Mouse (Mus musculus) embryonic facial prominence, embryonic 11.5 days (tissue): Measurements from ENCODE around the gene Lgi4. TPM values are rescaled to one million over a fixed set of nuclear protein-coding genes. Genes with fewer than 3 reads are reported as not detected.

Experiments
- ATAC-seq: fragments of 200-750 bp; cut with Nextera tagmentation; replicated peaks from 2 replicates; pipeline ENCODE4 v1.8.0; 2017; ENCODE audit warnings: low read depth; ENCODE audit not compliant: insufficient number of reproducible peaks, low FRiP score, low TSS enrichment
- DNase-seq: peaks from one replicate; pipeline ENCODE4 v3.0.0-alpha.2; 2015; ENCODE audit warnings: low spot score
- H3K27ac ChIP-seq: fragments of 300-500 bp; sonication (generic); replicated peaks from 2 replicates; pipeline ENCODE4 v1.5.1; 2014; ENCODE audit warnings: mild to moderate bottlenecking, low read depth, low read length, control low read depth
- H3K27me3 ChIP-seq: fragments of 300-500 bp; sonication (generic); 2 replicates; pipeline ENCODE4 v1.6.1; 2014; ENCODE audit warnings: mild to moderate bottlenecking, low read length, moderate library complexity, mixed read lengths; ENCODE audit not compliant: control insufficient read depth, insufficient read depth
- H3K36me3 ChIP-seq: fragments of 300-500 bp; sonication (generic); replicated peaks from 2 replicates; pipeline ENCODE4 v1.6.1; 2014; ENCODE audit warnings: low read depth, mild to moderate bottlenecking, low read length, moderate library complexity, mixed read lengths; ENCODE audit not compliant: control insufficient read depth, insufficient read depth
- H3K4me1 ChIP-seq: fragments of 300-500 bp; sonication (generic); 2 replicates; pipeline ENCODE4 v1.6.1; 2014; ENCODE audit warnings: low read length, mixed read lengths; ENCODE audit not compliant: control insufficient read depth, insufficient read depth
- H3K4me2 ChIP-seq: fragments of 300-500 bp; sonication (generic); 2 replicates; pipeline ENCODE4 v1.6.1; 2014; ENCODE audit warnings: low read depth, mild to moderate bottlenecking, control low read depth, low read length, moderate library complexity
- H3K4me3 ChIP-seq: fragments of 300-500 bp; sonication (generic); 2 replicates; pipeline ENCODE4 v1.5.1; 2014; ENCODE audit warnings: low read depth, low read length, control low read depth
- H3K9ac ChIP-seq: fragments of 300-500 bp; sonication (generic); replicated peaks from 2 replicates; pipeline ENCODE4 v1.6.1; 2014; ENCODE audit warnings: mild to moderate bottlenecking, control low read depth, low read length
- H3K9me3 ChIP-seq: fragments of 300-500 bp; sonication (generic); replicated peaks from 2 replicates; pipeline ENCODE4 v1.6.1; 2016; ENCODE audit warnings: mild to moderate bottlenecking, low read length, inconsistent platforms, mixed read lengths; ENCODE audit not compliant: control insufficient read depth
- WGBS: fragments of 180-500 bp; shearing (Covaris S2); extraction: QIAGEN DNeasy Blood & Tissue Kit; methylation state at CpG from one replicate; pipeline ENCODE4 v1.1.7; 2014; 5-methylcytosine and 5-hydroxymethylcytosine counted together
- polyA plus RNA-seq: library from polyadenylated mRNA; unstranded; fragments of >200 nt; fragmentation: Nextera tagmentation; extraction: Ambion mirVana; gene quantifications from 2 replicates; pipeline ENCODE4 v1.2.1, GENCODE M21; 2014

Gene Lgi4
- polyA plus RNA-seq, 1 experiment from 2014 or later, result 1.2 TPM

- 65% methylated on average over 3 of the region's 3 CpGs for WGBS
- DNase-seq (no peak), ATAC-seq (no peak)
- no peaks in the 10 kb centered on the region for H3K27me3 ChIP-seq
- H3K4me1 ChIP-seq, result no peaks in the 10 kb centered on the region
- H3K4me3 ChIP-seq, result no peak overlapping the region
- no peak overlapping the region for H3K9ac ChIP-seq
- no peak overlapping the region for H3K27ac ChIP-seq
- H3K4me2 ChIP-seq, result no peak overlapping the region
- no peaks in the 10 kb centered on the region for H3K36me3 ChIP-seq
- H3K9me3 ChIP-seq, result no peaks in the 10 kb centered on the region
Measured at GRCm38 (mm10) chr7:31106166-31106565, 47.0 kb downstream of the Lgi4 start.

- no peak overlapping the region for H3K27ac ChIP-seq
- H3K27me3 ChIP-seq, result no peaks in the 10 kb centered on the region
- no peaks in the 10 kb centered on the region for H3K36me3 ChIP-seq
- H3K9ac ChIP-seq, result no peak overlapping the region
- 89% methylated on average over 11 of the region's 11 CpGs for WGBS
- DNase-seq (no peak), ATAC-seq (no peak)
- no peak overlapping the region for H3K4me2 ChIP-seq
- no peaks in the 10 kb centered on the region for H3K4me1 ChIP-seq
- no peaks in the 10 kb centered on the region for H3K9me3 ChIP-seq
- no peak overlapping the region for H3K4me3 ChIP-seq
Measured at GRCm38 (mm10) chr7:31107781-31108180, 48.6 kb downstream of the Lgi4 start.

- Histone ChIP-seq H3K9me3 (no peaks in the 10 kb centered on the region), H3K27ac (no peak overlapping the region), H3K4me3 (no peak overlapping the region), H3K4me2 (no peak overlapping the region), H3K27me3 (no peaks in the 10 kb centered on the region), H3K4me1 (no peaks in the 10 kb centered on the region), H3K36me3 (no peaks in the 10 kb centered on the region), H3K9ac (no peak overlapping the region)
- DNase-seq (no peak), ATAC-seq (no peak)
- 53% methylated on average over 7 of the region's 7 CpGs for WGBS
Measured at GRCm38 (mm10) chr7:31109091-31109490, 49.9 kb downstream of the Lgi4 start.

- Histone ChIP-seq H3K27me3 (no peaks in the 10 kb centered on the region), H3K36me3 (no peaks in the 10 kb centered on the region), H3K4me2 (no peak overlapping the region), H3K4me3 (no peak overlapping the region), H3K9me3 (no peaks in the 10 kb centered on the region), H3K4me1 (no peaks in the 10 kb centered on the region), H3K9ac (no peak overlapping the region), H3K27ac (no peak overlapping the region)
- DNase-seq (no peak), ATAC-seq (no peak)
- WGBS, result 82% methylated on average over 5 of the region's 5 CpGs
Measured at GRCm38 (mm10) chr7:31109796-31110195, 50.7 kb downstream of the Lgi4 start.

GRCm38 (mm10) chr7:31110861-31111385 is 51.8 kb downstream of the Lgi4 start:
- no peak overlapping the region for H3K9ac ChIP-seq
- DNase-seq (no peak), ATAC-seq (no peak)
- H3K36me3 ChIP-seq, result no peaks in the 10 kb centered on the region
- 76% methylated on average over 15 of the region's 15 CpGs for WGBS
- H3K4me3 ChIP-seq, result no peak overlapping the region
- peaks cover 2% of the 10 kb centered on the region; the same call in 1 of the 2 replicates for H3K27me3 ChIP-seq
- H3K9me3 ChIP-seq, result no peaks in the 10 kb centered on the region
- no peak overlapping the region for H3K4me2 ChIP-seq
- no peak overlapping the region for H3K27ac ChIP-seq
- peaks cover 3% of the 10 kb centered on the region; the same call in 1 of the 2 replicates for H3K4me1 ChIP-seq

GRCm38 (mm10) chr7:31112036-31112435 is 52.9 kb downstream of the Lgi4 start:
- Histone ChIP-seq H3K4me2 (no peak overlapping the region), H3K36me3 (no peaks in the 10 kb centered on the region), H3K9ac (no peak overlapping the region), H3K27ac (no peak overlapping the region), H3K27me3 (peaks cover 2% of the 10 kb centered on the region; the same call in 1 of the 2 replicates), H3K4me1 (peaks cover 3% of the 10 kb centered on the region; the same call in 1 of the 2 replicates), H3K4me3 (no peak overlapping the region), H3K9me3 (no peaks in the 10 kb centered on the region)
- DNase-seq, result no peak
- ATAC-seq, result no peak
- 47% methylated on average over 4 of the region's 4 CpGs for WGBS

GRCm38 (mm10) chr7:31113800-31114199 is 54.7 kb downstream of the Lgi4 start:
- Histone ChIP-seq H3K4me3 (no peak overlapping the region), H3K27ac (no peak overlapping the region), H3K9ac (no peak overlapping the region), H3K9me3 (no peaks in the 10 kb centered on the region), H3K27me3 (peaks cover 2% of the 10 kb centered on the region; the same call in 1 of the 2 replicates), H3K36me3 (no peaks in the 10 kb centered on the region), H3K4me2 (no peak overlapping the region), H3K4me1 (peaks cover 3% of the 10 kb centered on the region; the same call in 1 of the 2 replicates)
- ATAC-seq (no peak), DNase-seq (no peak)
- 81% methylated on average over 6 of the region's 6 CpGs for WGBS

- Histone ChIP-seq H3K27ac (no peak overlapping the region), H3K9me3 (no peaks in the 10 kb centered on the region), H3K4me2 (no peak overlapping the region), H3K27me3 (peaks cover 2% of the 10 kb centered on the region; the same call in 1 of the 2 replicates), H3K4me1 (peaks cover 3% of the 10 kb centered on the region; the same call in 1 of the 2 replicates), H3K9ac (no peak overlapping the region), H3K4me3 (no peak overlapping the region), H3K36me3 (no peaks in the 10 kb centered on the region)
- DNase-seq (no peak), ATAC-seq (no peak)
- WGBS, result 39% methylated on average over 10 of the region's 10 CpGs
Measured at GRCm38 (mm10) chr7:31114646-31115045, 55.5 kb downstream of the Lgi4 start.
